Mouse (Mus musculus) left cerebral cortex, adult 2 months (tissue): ENCODE data around the gene Nav2. TPM values are rescaled to one million over a fixed set of nuclear protein-coding genes. Genes with fewer than 3 reads are reported as not detected.

ENCODE experiments used
- DNase-seq, 2 experiments: peaks; one replicate each; pipeline ENCODE4 v3.0.0; 2021 to 2022; ENCODE audit warnings: low spot score in 2 of 2, mixed read lengths in 1 of 2; ENCODE audit errors: extremely low spot score in 1 of 2
- H3K27ac ChIP-seq: fragments of 200-600 bp; 2 replicates; pipeline ENCODE4 v1.8.1; 2022
- H3K4me3 ChIP-seq: fragments of 200-600 bp; 2 replicates; pipeline ENCODE4 v1.8.1; 2022
- CTCF ChIP-seq: fragments of 200-600 bp; IDR thresholded peaks from 2 replicates; pipeline ENCODE4 v1.8.1; 2022; ENCODE audit warnings: antibody characterized with exemption, mild to moderate bottlenecking, moderate library complexity
- intact Hi-C: fragments of 180-260 bp; cut with DNase I; formaldehyde crosslinking; loops from one replicate; pipeline ENCODE4 v1.15.1; 2025
- total RNA-seq, 2 experiments: library from RNA; stranded (reverse); gene quantifications; 2 replicates each; pipeline ENCODE4 v1.2.3; 2021

Gene Nav2
- total RNA-seq, 2 experiments from 2014 or later = 102 to 119 TPM

GRCm38 (mm10) chr7:49128224-49128623 lies 219.7 kb downstream of the Nav2 start:
- intact Hi-C loops = loop anchor here (10.0 kb wide), 1 partner anchor 627 kb away; the partner anchor contains the start of gene Htatip2
- DNase-seq = no peak
- no peak for TF ChIP-seq CTCF
- no peak overlapping the region for H3K4me3 ChIP-seq
- H3K27ac ChIP-seq = no peak overlapping the region

DNA sequence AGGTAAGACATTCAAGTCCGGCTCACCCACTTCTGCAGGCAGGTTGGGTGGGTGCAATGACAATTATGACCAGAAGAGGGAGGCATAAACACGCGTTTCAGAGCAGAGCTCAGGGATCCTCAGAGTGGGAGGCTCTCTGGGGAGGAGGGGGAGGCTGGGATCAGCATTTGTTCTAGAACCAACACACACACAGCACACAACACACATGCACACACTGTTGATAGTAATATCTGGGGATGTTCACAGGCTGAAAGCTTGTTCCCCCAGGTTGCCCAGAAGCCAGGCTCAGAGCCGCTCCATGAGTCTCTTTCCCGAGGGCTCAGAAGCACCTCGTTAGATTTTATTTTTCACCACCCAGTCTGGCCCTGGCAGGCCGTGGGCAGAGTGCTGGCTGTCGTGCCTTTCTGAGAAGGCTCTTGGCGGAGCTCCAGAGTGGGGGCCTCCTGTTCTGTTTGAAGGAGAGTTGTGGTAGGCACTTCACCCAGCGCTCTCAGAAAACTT lies 224.4 kb downstream of the Nav2 start:
- Histone ChIP-seq H3K27ac (peak overlapping the region; percentile 77), H3K4me3 (no peak overlapping the region)
- intact Hi-C loops = loop anchor here (1.0 to 2.0 kb wide), 4 partner anchors 58 to 293 kb away; no protein-coding TSS in a partner anchor
- peak; percentile 87 to 93 for DNase-seq
- TF ChIP-seq CTCF = peak; percentile 93

DNA sequence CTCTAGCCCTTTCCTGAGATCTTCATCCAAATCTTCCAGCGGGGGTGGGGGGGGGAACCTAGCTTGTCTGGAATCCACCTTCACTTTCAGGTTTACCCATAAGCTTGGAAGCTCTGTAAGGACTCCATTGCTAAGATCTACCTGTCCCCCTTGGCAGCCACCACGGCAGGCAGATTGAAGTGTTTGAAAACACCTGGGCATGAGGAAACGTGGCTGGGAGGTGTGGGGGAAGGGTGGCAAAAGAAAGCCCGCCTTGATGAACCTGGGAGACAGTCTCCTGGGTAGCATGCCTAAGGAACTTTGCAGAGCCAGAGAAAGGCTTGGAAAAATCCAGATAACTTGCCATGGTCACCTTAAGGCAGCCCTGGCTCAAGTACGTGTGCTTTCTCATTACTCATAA lies 225.9 kb downstream of the Nav2 start:
- TF ChIP-seq CTCF = no peak
- intact Hi-C loops = no loop called here
- no peak overlapping the region for H3K27ac ChIP-seq
- no peak for DNase-seq
- H3K4me3 ChIP-seq = no peak overlapping the region

DNA sequence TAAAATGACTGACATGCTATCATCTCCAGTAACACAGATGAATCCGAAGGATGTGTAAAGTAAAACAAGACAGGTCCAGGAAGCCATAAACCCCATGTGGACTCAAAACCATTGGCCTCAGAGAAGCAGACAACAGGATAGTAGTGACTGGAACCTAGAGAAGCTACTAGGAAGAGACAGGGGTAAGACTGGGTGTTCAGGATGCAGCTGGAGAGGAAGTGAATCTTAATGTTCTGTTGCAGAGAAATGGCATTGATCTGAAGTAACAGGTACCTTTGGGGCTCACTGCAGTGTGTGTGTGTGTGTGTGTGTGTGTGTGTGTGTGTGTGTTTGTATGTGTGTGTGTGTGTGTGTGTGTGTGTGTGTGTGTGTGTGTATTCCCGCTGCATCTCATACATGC lies 231.2 kb downstream of the Nav2 start:
- no peak for TF ChIP-seq CTCF
- no peak for DNase-seq
- Histone ChIP-seq H3K4me3 (no peak overlapping the region), H3K27ac (no peak overlapping the region)
- intact Hi-C loops = no loop called here

DNA sequence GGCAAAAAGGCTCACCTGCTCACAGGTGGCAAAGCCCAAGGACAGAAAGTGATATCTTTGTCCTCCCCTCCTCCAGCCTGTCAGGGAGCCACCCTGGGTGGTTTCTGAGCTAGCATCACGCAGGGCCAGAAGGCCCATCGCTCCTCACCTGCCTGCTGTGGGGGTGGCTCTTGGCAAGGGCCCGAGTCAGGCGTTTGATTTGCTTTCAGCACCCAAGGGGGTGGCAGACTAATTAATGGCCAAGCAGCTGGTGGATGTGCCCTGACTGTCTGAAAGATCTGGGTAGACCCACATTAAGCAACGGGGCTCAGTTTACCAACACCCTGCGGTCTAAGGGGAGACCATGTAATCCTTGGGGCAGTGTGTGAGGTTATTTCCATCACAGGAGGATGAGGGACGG lies 235.4 kb downstream of the Nav2 start:
- no peak overlapping the region for H3K27ac ChIP-seq
- no peak for DNase-seq
- no peak overlapping the region for H3K4me3 ChIP-seq
- TF ChIP-seq CTCF = no peak
- intact Hi-C loops = no loop called here

DNA sequence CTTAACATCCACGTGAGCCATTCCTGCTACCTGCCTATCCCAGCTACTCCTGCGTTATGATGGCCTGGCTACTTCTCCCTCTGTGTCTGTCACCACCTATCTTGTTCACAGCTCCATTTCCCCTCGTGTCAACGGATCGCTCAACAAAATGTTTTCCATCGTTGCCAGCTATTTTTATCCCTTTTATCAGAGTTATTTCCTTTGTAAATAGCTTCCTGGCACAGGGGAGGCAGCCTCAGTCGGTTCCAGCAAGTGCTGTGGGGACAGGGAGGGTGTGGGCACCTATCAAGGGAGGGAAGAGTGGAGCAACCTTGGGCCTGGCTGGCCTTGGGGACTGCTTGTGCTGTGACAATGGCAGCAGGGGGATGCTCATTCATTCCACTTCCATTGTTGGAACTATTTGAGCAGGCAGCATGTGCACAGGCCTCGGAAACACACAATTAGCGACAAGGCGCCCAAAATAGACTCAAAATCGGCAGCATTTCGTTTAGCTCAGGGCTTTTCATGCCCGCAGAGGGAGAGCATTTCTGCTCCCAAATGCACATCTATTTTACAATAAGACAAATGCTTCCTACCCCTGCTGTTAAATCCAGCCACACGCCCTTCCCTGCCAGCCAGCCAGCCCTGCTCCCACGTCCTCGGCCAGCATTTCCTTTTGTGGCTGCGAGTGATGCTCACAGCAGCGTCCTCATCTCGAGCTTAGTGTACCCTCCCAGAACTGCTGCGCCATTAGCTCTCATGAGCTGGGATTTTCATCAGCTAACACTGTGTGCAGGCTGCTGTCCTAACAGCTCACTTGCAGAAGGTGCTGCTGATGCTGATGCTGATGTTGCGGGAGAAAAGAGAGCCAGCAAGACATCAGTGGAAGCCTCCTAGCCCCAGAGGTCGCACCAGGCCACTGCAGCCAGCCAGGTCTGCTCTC lies 237.5 kb downstream of the Nav2 start:
- intact Hi-C loops = loop anchor here (2.0 kb wide), 2 partner anchors 43 to 101 kb away; no protein-coding TSS in a partner anchor
- Histone ChIP-seq H3K27ac (peak overlapping the region; percentile 87), H3K4me3 (no peak overlapping the region)
- no peak; the same call in 1 of the 2 replicates for TF ChIP-seq CTCF
- DNase-seq = peak; percentile 54 to 65

DNA sequence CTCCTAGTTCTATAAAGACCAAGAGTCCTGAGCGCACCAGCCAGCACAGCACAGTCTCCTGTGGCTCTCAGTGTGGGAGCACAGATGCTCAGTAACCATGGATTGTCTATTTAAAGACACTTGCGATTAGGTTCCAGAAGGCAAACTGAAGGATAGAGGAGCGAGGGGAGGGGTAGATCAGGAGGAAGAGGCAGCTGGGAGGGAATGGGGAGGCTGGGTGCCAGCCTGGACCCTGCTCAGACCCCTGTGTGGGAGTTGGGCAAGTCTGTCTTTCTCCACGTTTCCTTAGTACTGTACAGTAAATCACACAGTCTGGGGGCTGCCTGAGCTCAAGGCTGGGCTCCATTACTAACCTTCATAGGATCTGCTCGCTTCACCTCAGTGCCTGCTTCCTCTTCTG lies 243.8 kb downstream of the Nav2 start:
- peak overlapping the region; percentile 92 for H3K27ac ChIP-seq
- intact Hi-C loops = no loop called here
- no peak overlapping the region for H3K4me3 ChIP-seq
- no peak for TF ChIP-seq CTCF
- peak; percentile 30 to 37 for DNase-seq

DNA sequence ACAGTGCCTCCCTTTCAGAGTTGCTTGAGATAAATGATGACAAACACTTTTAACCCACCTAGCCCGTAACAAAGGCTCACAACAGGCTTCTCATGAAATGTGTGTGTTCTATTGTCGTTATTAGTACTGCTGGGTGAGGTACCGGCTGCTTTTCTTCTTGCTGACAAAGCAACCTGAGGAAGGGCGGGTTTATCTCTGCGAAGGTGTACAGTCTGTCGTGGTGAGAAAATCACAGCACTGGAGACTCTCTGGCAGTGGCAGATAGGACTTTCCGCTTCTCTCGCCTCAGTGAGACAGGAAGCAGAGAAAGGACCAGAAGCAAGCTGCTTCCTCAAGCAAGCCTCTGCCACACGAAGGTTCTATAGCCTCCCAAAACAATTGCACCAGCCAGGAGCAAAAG lies 244.2 kb downstream of the Nav2 start:
- DNase-seq = no peak
- intact Hi-C loops = no loop called here
- Histone ChIP-seq H3K4me3 (no peak overlapping the region), H3K27ac (peak overlapping the region; percentile 92)
- no peak for TF ChIP-seq CTCF

GRCm38 (mm10) chr7:49158641-49159381 lies 250.3 kb downstream of the Nav2 start:
- TF ChIP-seq CTCF = no peak
- DNase-seq = no peak
- Histone ChIP-seq H3K4me3 (no peak overlapping the region), H3K27ac (no peak overlapping the region)
- intact Hi-C loops = no loop called here

DNA sequence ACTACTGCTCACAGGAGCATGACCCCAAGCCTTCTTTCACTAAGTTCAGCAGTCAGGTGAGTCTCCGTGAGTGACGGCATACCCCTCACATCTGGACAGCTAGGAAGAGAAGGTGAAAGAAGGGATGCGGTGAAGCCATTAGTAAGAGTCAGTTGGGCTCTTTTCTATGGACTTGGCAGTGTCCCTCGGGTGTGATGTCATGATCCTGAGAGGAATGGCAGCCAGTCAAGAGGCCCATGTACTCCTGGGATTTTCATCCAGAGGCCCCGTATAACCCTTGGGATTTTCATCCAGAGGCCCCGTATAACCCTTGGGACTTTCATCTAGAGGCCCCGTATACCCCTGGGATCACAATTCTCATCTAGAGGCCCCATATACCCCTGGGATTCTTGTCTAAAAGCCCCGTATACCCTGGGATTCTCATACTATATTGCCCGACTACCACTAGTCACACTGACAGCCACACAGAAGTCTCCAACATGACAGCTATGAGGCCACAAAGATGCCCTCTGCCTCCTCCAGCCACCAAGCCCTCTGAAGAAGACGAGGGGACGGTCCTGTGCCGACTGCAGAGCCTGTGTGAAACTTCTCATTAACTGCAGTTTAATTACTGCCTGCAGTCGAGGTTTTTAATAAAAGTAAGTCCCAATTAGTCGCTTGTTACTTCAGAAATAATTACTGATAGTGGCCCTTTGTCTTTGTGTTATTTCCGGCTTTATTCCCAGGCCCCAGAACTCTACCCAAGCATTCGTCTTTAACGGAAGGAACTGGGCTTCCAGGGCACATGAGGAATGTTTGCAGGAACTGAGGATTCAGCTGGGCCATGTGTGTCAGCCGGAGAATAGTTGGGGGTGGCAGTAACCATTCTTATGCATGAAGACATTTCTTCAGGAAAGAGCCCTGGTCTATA lies 251.4 kb downstream of the Nav2 start:
- intact Hi-C loops = no loop called here
- DNase-seq = no peak
- Histone ChIP-seq H3K27ac (no peak overlapping the region), H3K4me3 (no peak overlapping the region)
- no peak for TF ChIP-seq CTCF

GRCm38 (mm10) chr7:49162079-49162478 lies 253.6 kb downstream of the Nav2 start:
- DNase-seq = no peak
- H3K27ac ChIP-seq = no peak overlapping the region
- no peak overlapping the region for H3K4me3 ChIP-seq
- intact Hi-C loops = no loop called here
- no peak for TF ChIP-seq CTCF
